Mouse (Mus musculus): ENCODE results near the gene Rnf111. TPM values are rescaled to one million over a fixed set of nuclear protein-coding genes. Genes with fewer than 3 reads are reported as not detected.

Gene Rnf111
- total and polyA plus RNA-seq, 3 experiments, result 30.4 to 58.3 (median 47.4) TPM

DNA sequence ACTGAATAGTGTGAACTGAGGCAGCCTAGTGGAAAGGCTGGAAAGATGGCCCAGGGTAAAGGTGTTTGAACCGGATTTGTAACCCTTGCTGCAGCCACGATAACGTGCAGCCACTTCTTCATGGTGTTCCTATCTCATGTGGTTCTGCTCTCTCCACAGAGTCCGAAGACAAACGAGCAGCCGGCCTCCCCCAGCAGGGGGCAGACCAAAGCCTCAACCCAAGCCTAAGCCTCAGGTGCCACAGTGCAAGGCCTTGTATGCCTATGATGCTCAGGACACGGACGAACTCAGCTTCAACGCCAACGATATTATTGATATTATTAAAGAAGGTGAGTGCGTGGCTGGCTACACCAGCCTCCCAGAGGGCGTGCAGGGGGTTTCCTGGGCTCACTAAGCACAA, 107.9 kb downstream of the Rnf111 start:
- no peak for DNase-seq

DNA sequence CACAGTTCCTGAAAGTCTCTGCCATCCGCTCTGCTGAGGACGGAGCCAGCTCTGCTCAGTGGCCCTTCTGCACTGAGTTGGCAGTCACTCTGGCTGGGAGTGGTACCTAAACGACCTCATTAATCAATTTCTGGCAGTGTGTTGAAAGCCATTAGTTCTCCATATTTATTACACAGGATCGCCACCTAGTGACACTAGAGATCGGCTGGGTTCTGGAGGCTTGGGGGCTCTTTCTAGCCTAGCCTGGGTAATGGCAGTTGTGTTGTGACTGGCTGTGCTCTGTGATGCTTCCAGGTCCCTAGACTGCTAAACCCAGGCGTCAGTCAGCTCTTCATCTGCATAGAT, 111.0 kb downstream of the Rnf111 start:
- DNase-seq, result peak; percentile 63

DNA sequence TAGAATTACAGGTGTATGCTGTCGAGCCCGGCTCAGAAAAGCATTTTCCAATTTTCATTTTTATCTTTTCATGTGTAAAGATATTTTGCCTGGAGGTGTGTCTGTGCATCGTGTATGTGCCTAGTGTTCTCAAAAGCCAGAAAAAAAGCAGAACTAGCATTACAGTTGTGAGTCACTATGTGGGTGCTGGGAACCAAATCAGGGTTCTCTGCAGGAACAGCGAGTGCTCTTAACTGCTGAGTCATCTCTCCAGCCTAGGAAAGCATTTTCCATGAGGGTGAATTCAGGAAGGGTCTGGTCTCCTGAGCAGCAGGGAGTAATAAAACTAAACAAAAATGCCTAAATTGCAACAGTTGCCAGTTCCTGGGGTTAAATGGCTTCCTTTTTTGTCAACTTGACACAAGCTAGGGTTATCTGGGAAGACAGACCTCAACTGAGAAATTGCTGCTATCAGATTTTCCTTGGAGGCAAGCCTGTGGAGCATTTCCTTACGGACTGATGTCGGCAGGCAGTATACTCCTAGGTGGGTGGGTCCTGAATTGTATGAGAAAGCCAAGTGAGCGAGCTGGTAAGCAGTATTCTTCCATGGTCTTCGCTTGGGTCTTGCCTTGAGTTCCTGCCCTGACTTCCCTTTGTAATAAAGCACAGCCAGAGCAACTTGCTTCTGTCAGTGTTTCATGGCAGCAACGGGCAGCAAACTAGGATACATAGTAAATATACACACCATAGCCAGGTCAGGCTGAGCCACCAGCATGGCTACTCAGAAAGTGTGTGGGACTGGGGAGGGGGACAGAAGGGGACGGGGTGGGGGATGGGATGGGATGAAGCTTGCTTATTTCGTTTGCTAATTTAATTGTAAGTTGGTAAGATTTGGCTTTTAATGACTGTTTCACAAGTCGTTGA, 111.6 kb downstream of the Rnf111 start:
- no peak for DNase-seq

DNA sequence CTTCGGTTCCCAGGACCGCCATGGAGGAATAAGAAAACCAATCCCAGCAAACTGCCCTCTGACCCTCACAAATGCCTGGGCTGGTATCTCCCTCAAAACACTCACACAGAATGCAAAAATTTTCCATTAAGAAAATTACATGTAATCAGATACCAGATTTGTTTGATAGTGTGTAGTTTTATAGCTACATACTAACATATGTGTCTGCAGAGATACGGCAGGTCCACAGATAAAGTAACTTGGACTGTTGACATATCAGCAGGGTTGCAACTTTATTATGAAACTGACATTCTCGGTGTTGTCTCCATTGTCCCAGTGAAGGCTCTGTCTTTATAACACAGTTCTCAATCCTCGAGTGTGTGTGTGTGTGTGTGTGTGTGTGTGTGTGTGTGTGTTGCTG, 112.5 kb downstream of the Rnf111 start:
- DNase-seq, result no peak

DNA sequence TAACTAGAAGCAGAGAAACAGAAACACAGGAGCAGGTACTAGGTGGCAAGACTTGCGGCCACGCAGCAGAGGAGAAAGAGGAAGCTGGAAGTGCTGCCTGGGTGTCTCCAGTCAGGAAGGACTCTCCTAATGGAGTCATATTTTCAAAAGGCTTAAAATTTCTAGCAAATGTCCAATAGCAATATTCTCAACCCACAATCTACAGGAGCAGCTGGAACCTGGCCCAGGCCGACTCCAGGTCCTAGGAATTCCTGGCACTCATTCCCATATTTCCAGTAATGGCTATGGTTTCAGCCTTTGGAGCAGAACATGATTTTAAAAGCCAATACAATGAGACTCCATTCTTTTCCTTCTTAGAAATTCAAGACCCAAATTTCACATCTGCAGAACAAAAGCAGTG, 114.0 kb downstream of the Rnf111 start:
- DNase-seq, result no peak

DNA sequence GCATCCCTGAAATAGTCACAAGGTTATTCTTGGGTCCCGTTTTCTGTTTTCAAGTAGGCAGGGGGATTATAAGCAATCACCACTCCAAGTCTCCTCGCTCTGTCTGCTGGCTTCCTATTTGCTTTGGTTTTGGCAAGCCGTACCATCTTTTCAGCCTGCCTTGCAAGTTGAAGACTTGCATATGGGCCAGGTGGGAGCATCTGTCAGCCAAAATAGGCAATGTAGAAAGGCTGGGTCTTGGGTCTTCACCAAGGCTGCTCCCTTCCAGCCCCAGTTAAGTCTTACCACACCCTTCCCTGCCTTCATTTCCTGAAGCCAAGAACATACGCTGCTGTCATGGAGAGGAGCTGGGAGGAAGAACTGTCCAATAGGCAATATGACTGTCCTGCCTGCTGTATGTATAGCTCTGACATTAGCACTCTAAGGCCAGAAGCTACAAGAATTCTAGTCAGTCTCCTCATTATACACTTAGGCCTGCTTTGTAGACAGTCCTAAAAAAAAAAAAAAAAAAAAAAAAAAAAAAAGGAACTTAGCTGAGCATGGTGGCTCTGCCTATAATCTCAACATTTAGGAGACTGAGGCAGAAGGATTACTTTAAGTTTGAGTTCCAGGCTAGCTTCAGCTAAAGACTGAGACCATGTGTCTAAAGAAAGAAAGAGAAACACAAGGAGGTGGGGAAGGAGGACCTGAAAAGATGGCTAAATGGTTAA, 116.0 kb downstream of the Rnf111 start:
- no peak for DNase-seq

DNA sequence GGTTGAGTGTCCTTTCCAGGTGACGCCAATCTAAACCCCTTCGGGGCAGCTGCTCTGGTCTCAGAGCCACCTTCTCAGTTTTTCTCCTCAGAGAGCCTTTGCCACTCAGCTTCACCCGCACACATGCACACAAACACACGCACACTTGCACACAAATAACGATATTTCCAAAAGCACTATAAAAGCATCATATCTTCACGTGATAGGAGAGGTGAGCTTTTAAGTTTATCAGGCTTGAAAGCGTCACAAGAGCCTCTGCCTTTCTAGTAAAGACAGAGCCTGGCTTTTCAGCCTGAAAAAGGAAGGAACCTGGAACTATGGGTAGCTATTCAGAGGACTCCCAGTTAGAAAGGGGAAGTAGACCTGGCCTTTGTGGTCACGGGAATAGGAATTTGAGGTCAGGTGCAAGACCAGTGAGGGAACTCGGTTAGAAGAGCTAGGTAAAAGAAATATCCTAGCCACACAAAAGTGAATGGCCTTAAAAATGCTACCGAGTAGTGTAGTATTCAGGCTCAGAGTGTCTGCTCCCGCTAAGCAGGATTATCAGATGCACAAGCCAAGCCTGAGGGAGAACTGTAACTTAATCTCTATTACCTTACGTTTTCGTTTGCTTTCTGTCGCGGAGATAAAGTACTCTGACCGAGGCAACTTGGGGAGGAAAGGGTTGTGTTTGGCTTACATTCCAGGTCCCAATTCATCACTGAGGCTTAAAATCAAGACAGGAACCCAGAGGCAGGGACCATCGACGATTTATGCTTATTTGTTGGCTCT, 118.4 kb downstream of the Rnf111 start:
- no peak for DNase-seq

DNA sequence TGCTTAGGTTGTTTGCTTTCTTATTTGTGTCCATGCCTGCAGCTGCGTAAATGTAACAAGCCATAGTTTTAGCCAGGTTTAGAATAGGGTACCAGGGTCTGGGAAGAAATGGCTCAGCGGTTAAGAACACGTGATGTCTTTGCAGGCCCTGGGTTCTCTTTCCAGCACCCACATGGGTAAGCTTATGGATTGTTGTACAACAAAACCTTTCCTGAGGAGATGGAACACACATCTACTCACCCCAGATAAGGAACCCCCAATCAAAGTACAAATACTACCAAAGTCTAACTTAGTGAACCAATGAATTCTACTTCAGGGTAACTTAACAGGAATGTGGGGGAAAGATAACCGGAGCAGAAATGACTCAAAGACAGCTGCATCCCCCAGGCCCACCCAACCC, 119.0 kb downstream of the Rnf111 start:
- no peak for DNase-seq

DNA sequence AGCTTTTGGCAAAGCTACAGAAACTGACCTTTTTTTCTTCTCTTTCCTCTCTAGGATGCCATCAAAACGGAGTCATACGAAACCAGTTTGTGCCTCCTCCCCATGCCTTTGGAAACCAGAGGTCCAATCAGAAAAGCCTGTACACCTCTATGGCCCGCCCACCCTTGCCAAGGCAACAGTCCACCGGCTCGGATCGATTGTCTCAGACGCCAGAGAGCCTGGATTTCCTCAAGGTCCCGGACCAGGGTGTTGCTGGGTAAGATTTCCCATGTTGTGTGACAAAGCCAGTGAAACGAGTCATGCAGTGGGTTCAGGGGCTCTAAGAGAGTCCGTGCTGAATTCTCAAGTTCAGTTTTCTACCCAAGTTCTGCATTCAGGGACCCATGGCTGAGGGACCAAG, 119.8 kb downstream of the Rnf111 start:
- DNase-seq, result no peak

DNA sequence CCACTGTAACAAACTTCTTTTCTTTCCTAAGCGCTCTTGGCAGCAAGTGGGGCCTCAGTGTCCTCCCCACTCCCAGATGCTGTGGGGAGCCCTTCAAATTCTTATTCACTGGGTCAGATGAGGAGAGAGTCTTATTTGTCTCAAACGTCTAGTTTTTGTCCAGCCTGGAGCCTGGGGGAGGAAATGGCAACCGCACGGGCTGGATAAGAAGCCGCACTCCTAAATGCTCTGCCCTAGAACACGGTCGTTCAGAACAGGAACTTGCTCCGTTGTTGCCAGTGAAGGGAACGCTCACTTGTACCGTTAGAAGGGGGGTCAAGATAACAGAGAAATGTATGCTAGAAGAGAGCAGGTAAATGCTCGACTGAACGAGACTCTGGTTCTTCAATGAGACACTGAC, 121.4 kb downstream of the Rnf111 start:
- no peak for DNase-seq

DNA sequence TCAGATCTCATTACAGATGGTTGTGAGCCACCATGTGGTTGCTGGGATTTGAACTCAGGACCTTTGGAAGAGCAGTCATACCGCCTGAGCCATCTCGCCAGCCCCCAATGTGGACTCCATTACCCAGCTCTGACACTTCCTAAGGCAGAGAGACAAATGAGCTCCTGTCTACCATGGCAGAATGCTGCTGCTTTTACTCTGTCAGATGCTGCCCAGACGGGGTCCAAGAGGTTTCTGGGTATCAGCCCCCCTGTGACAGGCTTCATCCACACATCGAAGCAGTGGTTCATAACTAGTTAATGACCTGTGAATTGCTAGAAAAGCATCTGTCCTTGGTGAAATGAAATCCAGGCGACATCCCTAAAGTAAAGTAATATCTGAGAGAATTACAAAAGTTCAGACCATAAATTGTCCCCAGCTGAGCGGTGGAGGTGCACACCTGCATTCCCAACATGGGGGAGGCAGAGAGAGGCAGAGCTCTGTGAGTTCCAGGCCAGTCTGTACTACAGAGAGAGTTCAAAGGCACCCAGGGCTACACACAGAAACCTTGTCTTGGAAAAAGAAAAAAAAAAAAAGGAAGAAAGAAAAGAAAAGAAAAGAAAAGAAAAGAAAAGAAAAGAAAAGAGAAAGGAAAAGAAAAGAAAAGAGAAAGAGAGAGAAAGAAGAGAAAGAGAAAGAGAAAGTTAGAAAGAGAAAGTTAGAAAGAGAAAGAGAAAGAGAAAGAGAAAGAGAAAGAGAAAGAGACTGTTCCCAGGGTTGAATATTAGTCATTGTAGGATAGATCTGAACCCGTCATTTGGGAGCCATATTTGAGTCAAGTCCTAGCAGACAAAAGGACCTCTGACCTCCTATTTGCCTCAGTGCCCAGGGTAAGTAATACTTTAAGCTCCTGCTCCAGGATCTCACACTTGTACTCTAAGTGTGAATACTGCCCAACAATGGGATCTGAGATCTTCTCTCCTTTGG, 123.7 kb downstream of the Rnf111 start:
- no peak for DNase-seq

Small RNA genes lying within 50 kb of the gene (microRNA-seq; reads per million reads assigned to microRNA genes)
- 0 reads per million in 2 experiments for gene Mir5626

Other genes with a start within 250 kb of the Rnf111 start
- 1 to 10 TPM; 1.6 to 3.2 TPM for gene Ccnb2, start 82.2 kb downstream of the Rnf111 start, total RNA-seq (2021)
- 0.81 and 1.5 TPM in 2 replicates for gene Ccnb2, start 82.2 kb downstream of the Rnf111 start, polyA plus RNA-seq (2012; rRNA removed)
- gene Sltm, start 39.0 kb upstream of the Rnf111 start, total RNA-seq (2021), result 10 to 100 TPM; 28.5 to 41.7 TPM
- gene Sltm, start 39.0 kb upstream of the Rnf111 start, polyA plus RNA-seq (2012; rRNA removed), result 3.2 and 5.2 TPM in 2 replicates
- under 1 TPM; 0.35 to 0.69 TPM for gene Gm10642, start 152.5 kb upstream of the Rnf111 start, total RNA-seq (2021)
- gene Gm10642, start 152.5 kb upstream of the Rnf111 start, polyA plus RNA-seq (2012; rRNA removed), result 2.7 and 4.8 TPM in 2 replicates
- gene Mindy2, start 153.4 kb upstream of the Rnf111 start, total RNA-seq (2021), result 10 to 100 TPM; 12.6 to 16.0 TPM
- gene Mindy2, start 153.4 kb upstream of the Rnf111 start, polyA plus RNA-seq (2012; rRNA removed), result 7.5 and 11.3 TPM in 2 replicates
- gene Adam10, start 175.3 kb upstream of the Rnf111 start, total RNA-seq (2021), result 10 to 100 TPM; 44.6 to 50.5 TPM
- 18.2 and 22.5 TPM in 2 replicates for gene Adam10, start 175.3 kb upstream of the Rnf111 start, polyA plus RNA-seq (2012; rRNA removed)